Mouse (Mus musculus) embryo, embryonic 11.5 days (tissue): Measurements from ENCODE around the gene Ryr1.

Experiments used
- DNase-seq: peaks from one replicate; pipeline ENCODE4 v3.0.0-alpha.2; 2012; ENCODE audit warnings: low read depth, low spot score

Gene Ryr1

DNA sequence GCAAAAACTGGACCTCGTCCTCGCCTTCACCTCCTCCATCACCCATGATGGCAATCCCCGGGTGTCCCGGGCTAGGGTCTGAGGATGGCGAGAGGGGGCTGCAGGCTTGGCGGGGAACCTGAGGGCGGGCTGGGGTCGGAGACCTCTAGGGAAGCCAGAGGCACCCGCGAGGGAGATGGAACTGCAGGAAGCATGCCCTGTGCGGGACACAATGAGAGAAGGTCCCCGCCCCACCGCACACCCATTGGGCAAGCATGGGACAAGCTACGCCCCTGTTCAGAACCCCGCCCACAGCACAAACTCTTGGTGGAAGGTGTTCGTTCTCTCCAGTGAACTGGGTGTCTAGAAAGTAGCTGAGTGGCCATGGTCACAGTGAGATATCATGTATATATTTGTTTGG, at the start of gene Ryr1:
Gene Ryr1 (minus strand): TSS at position 210 of the 400 bp plus-strand sequence.
- DNase-seq = peak; percentile 56

GRCm38 (mm10) chr7:29172390-29173016, 47.5 kb upstream of the Ryr1 start:
- no peak for DNase-seq

DNA sequence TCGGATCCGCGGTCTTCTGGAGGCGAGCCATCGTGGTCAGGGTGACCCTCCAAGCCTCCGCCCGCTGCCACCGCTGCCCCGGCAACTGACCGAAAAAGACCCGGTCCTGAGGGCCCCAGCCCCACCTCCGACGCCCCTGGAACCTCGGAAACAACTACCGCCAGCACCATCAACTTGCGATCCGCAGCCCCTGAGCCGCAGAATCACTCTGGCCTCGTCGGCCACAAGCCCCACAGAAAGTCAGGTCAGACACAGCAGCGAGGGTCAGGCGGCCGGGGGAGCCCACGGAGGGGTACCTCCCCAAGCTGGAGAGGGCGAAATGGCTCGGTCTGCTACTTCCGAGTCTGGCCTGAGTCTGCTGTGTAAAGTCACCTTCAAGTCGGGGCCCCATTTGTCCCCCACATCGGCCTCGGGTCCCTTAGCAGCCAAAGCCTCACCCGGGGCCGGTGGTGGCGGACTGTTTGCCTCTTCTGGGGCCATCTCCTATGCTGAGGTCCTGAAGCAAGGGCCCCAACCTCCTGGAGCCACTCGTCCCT, 46.7 kb upstream of the Ryr1 start:
- no peak for DNase-seq

GRCm38 (mm10) chr7:29170755-29171561, 46.0 kb upstream of the Ryr1 start:
- DNase-seq = no peak

DNA sequence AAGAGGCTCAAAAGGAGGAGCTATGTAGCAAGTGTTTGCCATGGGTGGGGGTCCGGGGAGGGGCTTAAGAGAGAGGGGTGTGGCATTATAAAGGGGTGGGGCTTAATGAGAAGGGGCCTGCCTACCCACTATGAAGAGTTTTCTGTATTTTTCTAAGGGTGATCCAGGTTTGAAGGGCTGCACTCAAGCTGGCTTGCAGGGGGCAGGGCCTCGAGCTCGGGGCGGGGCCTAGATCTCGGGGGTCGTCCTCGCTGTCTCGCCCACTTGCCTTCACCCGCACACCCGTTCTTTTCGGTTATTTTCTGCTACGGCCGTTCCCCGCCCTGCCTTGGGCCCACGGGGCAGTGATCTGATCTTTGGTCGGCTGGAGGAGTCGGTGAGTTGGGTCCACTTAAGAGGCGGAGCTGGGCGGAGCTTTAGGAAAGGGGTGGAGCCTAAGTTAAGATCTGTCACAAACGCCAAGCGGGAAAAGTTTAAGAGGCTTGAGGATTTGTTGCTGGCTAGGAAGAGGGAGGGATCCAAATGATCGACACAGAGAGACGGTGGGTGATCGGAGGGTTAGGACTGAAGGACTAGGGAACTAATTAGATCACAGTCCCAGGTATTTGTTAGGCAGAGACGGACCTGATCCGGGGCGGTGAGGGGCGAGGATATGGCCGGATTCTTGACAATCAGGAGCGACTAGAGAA, 45.2 kb upstream of the Ryr1 start, which contains the start of the genes Ggn and Spred3:
Gene Ggn (plus strand): TSS at position 145 of the 689 bp plus-strand sequence.
Gene Spred3 (minus strand): TSS at position 346 of the 689 bp plus-strand sequence.
- DNase-seq = peak; percentile 44

DNA sequence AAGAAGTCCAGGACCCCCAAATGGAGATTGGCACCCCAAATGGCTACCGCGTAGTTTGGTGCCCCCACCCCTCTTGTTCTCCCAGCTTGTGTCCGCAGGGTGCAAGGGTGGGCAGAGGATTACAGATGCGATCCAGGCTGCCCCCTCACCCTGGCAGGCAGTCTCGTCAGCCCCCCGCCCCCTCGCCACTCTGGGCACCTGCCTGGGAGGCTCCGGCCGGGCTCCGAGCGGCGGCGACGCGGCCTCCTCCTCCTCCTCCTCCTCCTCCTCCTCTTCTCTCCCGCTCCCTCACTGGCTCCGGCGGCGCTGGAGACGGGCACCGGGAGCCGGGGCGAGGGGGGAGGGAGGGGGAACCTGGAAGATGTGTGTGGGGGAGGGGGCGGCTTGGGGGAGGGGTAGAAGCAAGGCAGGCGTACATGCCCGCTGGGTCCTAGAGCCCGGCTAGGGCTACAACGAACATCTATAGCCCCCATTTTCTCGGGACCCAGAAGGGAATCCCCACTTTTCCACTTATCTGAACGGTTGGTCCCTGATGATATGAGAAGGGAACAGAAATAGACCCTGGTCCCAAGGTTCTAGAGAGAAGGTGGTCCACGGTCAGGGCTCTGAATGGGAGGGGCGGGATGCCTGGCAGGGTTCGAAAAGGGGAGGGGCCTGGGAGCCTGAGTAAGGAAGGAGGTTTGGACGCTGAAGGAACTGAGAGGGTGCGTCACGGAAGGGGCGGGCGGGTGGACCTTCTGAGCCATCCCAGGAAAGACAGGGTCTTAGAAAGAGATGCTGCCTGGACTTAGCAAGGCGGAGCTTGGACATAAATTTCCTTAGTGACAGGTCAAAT, 44.5 kb upstream of the Ryr1 start:
- peak; percentile 83 for DNase-seq

GRCm38 (mm10) chr7:29168791-29169230, 43.8 kb upstream of the Ryr1 start:
- no peak for DNase-seq

- DNase-seq = no peak
Observed at GRCm38 (mm10) chr7:29168121-29168695, 43.2 kb upstream of the Ryr1 start.

DNA sequence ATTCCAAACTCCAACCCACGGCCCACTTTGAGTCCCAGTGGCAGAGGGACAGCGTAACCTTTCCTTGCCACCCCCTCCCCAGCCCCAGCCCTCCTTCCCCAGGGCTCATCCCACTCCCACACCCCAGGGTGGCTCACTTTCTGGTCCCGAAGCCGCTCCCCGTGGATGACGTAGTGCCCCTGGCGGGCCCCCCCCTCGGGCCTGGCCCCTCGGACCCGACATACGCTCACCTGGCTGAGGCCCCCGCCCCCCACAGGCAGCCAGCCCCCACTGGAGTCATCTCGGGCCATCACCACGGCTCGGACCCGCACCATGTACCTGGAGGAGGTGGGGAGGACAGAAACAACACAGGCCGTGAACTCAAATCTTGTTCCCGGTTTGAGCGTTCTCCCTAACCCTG, 42.7 kb upstream of the Ryr1 start:
- no peak for DNase-seq

DNA sequence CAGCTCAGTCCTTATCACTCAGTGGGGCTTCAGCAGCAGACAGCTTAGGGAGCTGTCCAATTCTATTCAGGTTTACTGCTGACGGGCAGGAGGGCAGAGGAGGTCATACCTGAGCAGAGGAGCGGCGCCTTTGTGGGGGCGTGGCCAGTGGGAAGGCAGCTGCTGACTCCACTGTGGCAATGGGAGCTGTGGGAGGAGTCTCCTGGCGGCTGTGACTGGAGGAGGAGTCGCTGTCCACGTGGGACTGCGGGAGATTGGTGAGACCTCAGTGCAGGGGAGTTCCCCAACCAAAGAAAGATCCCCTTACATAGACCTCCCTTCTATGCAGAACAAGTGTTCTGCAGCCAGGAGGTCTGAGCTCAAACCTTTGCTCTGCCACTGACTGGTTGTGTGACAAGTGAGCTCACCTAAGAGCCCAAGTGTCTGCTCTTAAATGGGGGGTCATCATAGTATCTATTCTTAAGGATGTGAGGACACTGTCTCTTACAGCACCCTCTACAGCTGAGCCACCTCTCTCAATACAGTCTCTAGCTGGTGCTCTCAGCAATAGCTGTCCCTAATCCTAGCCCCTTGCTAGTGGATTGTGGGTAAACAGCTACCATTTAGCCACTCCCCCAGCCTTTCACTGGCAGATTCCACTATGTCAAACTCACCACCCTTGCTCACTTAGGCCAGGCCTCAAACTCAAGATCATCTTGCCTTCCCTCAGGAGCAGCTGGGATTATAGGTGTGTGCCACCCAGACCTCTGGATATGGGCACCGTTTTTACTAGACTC, 38.0 kb upstream of the Ryr1 start:
- no peak for DNase-seq

GRCm38 (mm10) chr7:29162294-29162693, 37.3 kb upstream of the Ryr1 start:
- DNase-seq = no peak

DNA sequence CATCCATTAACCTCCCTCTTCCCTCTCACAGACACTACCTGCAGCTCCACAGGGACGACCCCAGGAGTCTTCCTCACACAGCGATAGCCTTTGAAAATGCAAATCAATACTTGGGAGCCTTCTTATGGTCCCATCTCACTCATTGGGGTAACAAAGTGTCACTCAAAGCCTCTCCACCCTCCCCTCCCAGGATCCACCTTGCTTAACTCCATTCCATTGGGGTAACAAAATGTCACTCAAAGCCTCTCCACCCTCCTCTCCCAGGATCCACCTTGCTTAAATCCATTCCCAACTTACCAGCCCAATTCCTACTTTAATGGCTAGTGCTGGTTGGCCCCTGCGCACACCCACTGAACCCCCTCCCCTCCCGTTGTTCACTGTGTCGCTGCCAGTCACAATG, 33.3 kb upstream of the Ryr1 start:
- no peak for DNase-seq

- peak; percentile 67 for DNase-seq
Observed at GRCm38 (mm10) chr7:29155838-29156782, 31.1 kb upstream of the Ryr1 start, which contains the start of gene Fam98c. Gene Fam98c, minus strand, starts transcription at chr7:29156234.

DNA sequence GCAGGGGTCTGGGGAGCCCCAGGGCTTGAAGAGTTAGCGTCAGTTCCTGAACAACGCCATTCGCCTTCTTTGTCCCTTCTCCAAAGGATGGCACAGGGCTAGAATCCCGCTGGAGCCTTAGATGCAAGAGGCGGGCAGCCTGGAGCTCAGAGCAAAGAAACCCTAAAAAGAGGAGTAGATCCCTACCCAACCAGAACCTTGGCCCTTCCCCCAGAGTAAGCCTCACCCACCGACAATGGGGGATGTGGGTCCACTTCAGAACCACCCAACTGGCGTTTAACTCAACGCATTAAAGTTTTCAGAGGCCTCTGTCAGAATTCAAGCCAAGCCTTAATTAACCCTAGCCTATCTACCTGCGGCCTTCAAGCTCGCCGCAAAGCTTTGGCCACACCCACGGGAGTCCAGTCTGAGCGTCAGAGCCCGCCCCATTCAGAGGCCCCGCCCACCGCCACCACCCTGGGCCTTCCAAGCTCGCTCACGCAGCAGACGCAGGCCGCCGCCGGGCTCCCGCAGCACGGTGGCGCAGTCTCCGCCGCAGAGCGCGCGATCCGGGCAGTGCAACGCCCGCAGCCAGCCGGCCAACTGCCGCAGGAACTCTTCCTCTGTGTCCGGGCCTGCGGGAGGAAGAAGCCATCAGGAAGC, 30.3 kb upstream of the Ryr1 start:
- DNase-seq = peak; percentile 73

- DNase-seq = no peak
Observed at GRCm38 (mm10) chr7:29154018-29154720, 29.2 kb upstream of the Ryr1 start.

GRCm38 (mm10) chr7:29151486-29151885, 26.5 kb upstream of the Ryr1 start:
- no peak for DNase-seq

DNA sequence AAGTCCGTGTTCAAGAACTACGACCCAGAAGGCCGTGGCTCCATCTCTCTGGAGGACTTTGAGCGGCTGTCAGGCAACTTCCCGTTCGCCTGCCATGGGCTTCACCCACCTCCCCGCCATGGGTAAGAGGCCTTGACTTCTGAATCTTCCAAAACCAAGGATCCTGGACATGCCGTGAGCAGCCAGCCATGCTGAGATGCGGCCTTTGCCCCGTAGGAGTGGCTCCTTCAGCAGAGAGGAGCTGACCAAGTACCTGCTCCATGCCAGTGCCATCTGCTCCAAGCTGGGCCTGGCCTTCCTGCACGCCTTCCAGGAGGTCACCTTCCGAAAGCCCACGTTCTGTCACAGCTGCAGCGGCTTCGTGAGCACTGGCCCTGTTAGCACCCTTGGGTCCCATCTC, 23.8 kb upstream of the Ryr1 start:
- DNase-seq = no peak
